Mouse (Mus musculus): ENCODE measurements at regions not wholly inside any gene's neighbourhood (a gene's known extent, or its start where the extent isn't known, plus 50 kb on each side); places are given as distances from the start of the nearest gene placed in this dataset.
A peak's percentile ranks its signal among the peaks of the same experiment; 100 is the strongest.

GRCm38 (mm10) chr4:5590531-5590930, 797.4 kb upstream of the Impad1 start:
- no peak overlapping the region for H3K9ac ChIP-seq (ENCODE audit: low read length)
- ATAC-seq (ENCODE audit: insufficient read depth, low FRiP score, low TSS enrichment) (no peak), DNase-seq (ENCODE audit: low spot score) (no peak)
- WGBS: 45% methylated on average over 4 of the region's 4 CpGs
- no peaks in the 10 kb centered on the region for H3K9me3 ChIP-seq (ENCODE audit: control insufficient read depth, low read length)
- H3K36me3 ChIP-seq (ENCODE audit: control insufficient read depth, insufficient read depth, low read length): no peaks in the 10 kb centered on the region
- no peaks in the 10 kb centered on the region for H3K4me1 ChIP-seq (ENCODE audit: control insufficient read depth, insufficient read depth, low read length)
- no peak overlapping the region for H3K27ac ChIP-seq (ENCODE audit: low read depth, low read length)
- H3K4me2 ChIP-seq (ENCODE audit: low read depth): no peak overlapping the region
- no peaks in the 10 kb centered on the region for H3K27me3 ChIP-seq (ENCODE audit: control insufficient read depth, insufficient read depth, low read length)
- no peak overlapping the region for H3K4me3 ChIP-seq (ENCODE audit: low read depth, low read length)

- Histone ChIP-seq H3K4me2 (ENCODE audit: low read depth) (no peak overlapping the region), H3K9me3 (ENCODE audit: control insufficient read depth, low read length) (no peaks in the 10 kb centered on the region), H3K36me3 (ENCODE audit: control insufficient read depth, insufficient read depth, low read length) (no peaks in the 10 kb centered on the region), H3K4me3 (ENCODE audit: low read depth, low read length) (no peak overlapping the region), H3K27me3 (ENCODE audit: control insufficient read depth, insufficient read depth, low read length) (no peaks in the 10 kb centered on the region), H3K4me1 (ENCODE audit: control insufficient read depth, insufficient read depth, low read length) (no peaks in the 10 kb centered on the region), H3K9ac (ENCODE audit: low read length) (no peak overlapping the region), H3K27ac (ENCODE audit: low read depth, low read length) (no peak overlapping the region)
- DNase-seq (ENCODE audit: low spot score): no peak
- WGBS: 94% methylated on average over 4 of the region's 4 CpGs
- ATAC-seq (ENCODE audit: insufficient read depth, low FRiP score, low TSS enrichment): no peak
These were observed 794.3 kb upstream of the Impad1 start for GRCm38 (mm10) chr4:5587465-5587864.

GRCm38 (mm10) chr4:5585205-5585604, 792.0 kb upstream of the Impad1 start:
- Histone ChIP-seq H3K9me3 (ENCODE audit: control insufficient read depth, low read length) (no peaks in the 10 kb centered on the region), H3K27me3 (ENCODE audit: control insufficient read depth, insufficient read depth, low read length) (no peaks in the 10 kb centered on the region), H3K4me3 (ENCODE audit: low read depth, low read length) (no peak overlapping the region), H3K27ac (ENCODE audit: low read depth, low read length) (no peak overlapping the region), H3K4me2 (ENCODE audit: low read depth) (no peak overlapping the region), H3K36me3 (ENCODE audit: control insufficient read depth, insufficient read depth, low read length) (no peaks in the 10 kb centered on the region), H3K4me1 (ENCODE audit: control insufficient read depth, insufficient read depth, low read length) (no peaks in the 10 kb centered on the region), H3K9ac (ENCODE audit: low read length) (no peak overlapping the region)
- 65% methylated on average over 4 of the region's 4 CpGs for WGBS
- DNase-seq (ENCODE audit: low spot score): no peak
- ATAC-seq (ENCODE audit: insufficient read depth, low FRiP score, low TSS enrichment): no peak

- H3K4me1 ChIP-seq (ENCODE audit: control insufficient read depth, insufficient read depth, low read length): no peaks in the 10 kb centered on the region
- no peak overlapping the region for H3K4me2 ChIP-seq (ENCODE audit: low read depth)
- H3K9ac ChIP-seq (ENCODE audit: low read length): no peak overlapping the region
- 68% methylated on average over 6 of the region's 6 CpGs for WGBS
- H3K9me3 ChIP-seq (ENCODE audit: control insufficient read depth, low read length): no peaks in the 10 kb centered on the region
- H3K27ac ChIP-seq (ENCODE audit: low read depth, low read length): no peak overlapping the region
- no peaks in the 10 kb centered on the region for H3K36me3 ChIP-seq (ENCODE audit: control insufficient read depth, insufficient read depth, low read length)
- no peak for DNase-seq (ENCODE audit: low spot score)
- ATAC-seq (ENCODE audit: insufficient read depth, low FRiP score, low TSS enrichment): no peak
- H3K4me3 ChIP-seq (ENCODE audit: low read depth, low read length): no peak overlapping the region
- no peaks in the 10 kb centered on the region for H3K27me3 ChIP-seq (ENCODE audit: control insufficient read depth, insufficient read depth, low read length)
These were observed 791.0 kb upstream of the Impad1 start for GRCm38 (mm10) chr4:5583989-5584677.

GRCm38 (mm10) chr4:5568076-5568475, 774.9 kb upstream of the Impad1 start:
- H3K4me1 ChIP-seq (ENCODE audit: control insufficient read depth, insufficient read depth, low read length): no peaks in the 10 kb centered on the region
- H3K9me3 ChIP-seq (ENCODE audit: control insufficient read depth, low read length): no peaks in the 10 kb centered on the region
- no peak overlapping the region for H3K4me3 ChIP-seq (ENCODE audit: low read depth, low read length)
- H3K27ac ChIP-seq (ENCODE audit: low read depth, low read length): no peak overlapping the region
- H3K36me3 ChIP-seq (ENCODE audit: control insufficient read depth, insufficient read depth, low read length): no peaks in the 10 kb centered on the region
- no peak overlapping the region for H3K4me2 ChIP-seq (ENCODE audit: low read depth)
- H3K27me3 ChIP-seq (ENCODE audit: control insufficient read depth, insufficient read depth, low read length): no peaks in the 10 kb centered on the region
- no peak for ATAC-seq (ENCODE audit: insufficient read depth, low FRiP score, low TSS enrichment)
- no peak overlapping the region for H3K9ac ChIP-seq (ENCODE audit: low read length)
- DNase-seq (ENCODE audit: low spot score): no peak

GRCm38 (mm10) chr4:5560001-5560657, 767.0 kb upstream of the Impad1 start:
- ATAC-seq (ENCODE audit: insufficient read depth, low FRiP score, low TSS enrichment) (no peak), DNase-seq (ENCODE audit: low spot score) (peak; percentile 12)
- H3K9me3 ChIP-seq (ENCODE audit: control insufficient read depth, low read length): no peaks in the 10 kb centered on the region
- no peaks in the 10 kb centered on the region for H3K4me1 ChIP-seq (ENCODE audit: control insufficient read depth, insufficient read depth, low read length)
- no peak overlapping the region for H3K9ac ChIP-seq (ENCODE audit: low read length)
- H3K36me3 ChIP-seq (ENCODE audit: control insufficient read depth, insufficient read depth, low read length): no peaks in the 10 kb centered on the region
- no peak overlapping the region for H3K4me3 ChIP-seq (ENCODE audit: low read depth, low read length)
- no peaks in the 10 kb centered on the region for H3K27me3 ChIP-seq (ENCODE audit: control insufficient read depth, insufficient read depth, low read length)
- WGBS: 76% methylated on average over 3 of the region's 3 CpGs
- H3K27ac ChIP-seq (ENCODE audit: low read depth, low read length): no peak overlapping the region
- no peak overlapping the region for H3K4me2 ChIP-seq (ENCODE audit: low read depth)

GRCm38 (mm10) chr4:5540155-5540554, 747.0 kb upstream of the Impad1 start:
- Histone ChIP-seq H3K4me3 (ENCODE audit: low read depth, low read length) (no peak overlapping the region), H3K4me2 (ENCODE audit: low read depth) (no peak overlapping the region), H3K27me3 (ENCODE audit: control insufficient read depth, insufficient read depth, low read length) (no peaks in the 10 kb centered on the region), H3K36me3 (ENCODE audit: control insufficient read depth, insufficient read depth, low read length) (no peaks in the 10 kb centered on the region), H3K9me3 (ENCODE audit: control insufficient read depth, low read length) (no peaks in the 10 kb centered on the region), H3K27ac (ENCODE audit: low read depth, low read length) (no peak overlapping the region), H3K9ac (ENCODE audit: low read length) (no peak overlapping the region), H3K4me1 (ENCODE audit: control insufficient read depth, insufficient read depth, low read length) (no peaks in the 10 kb centered on the region)
- DNase-seq (ENCODE audit: low spot score) (no peak), ATAC-seq (ENCODE audit: insufficient read depth, low FRiP score, low TSS enrichment) (no peak)
- 88% methylated on average over 3 of the region's 3 CpGs for WGBS

- no peak for ATAC-seq (ENCODE audit: insufficient read depth, low FRiP score, low TSS enrichment)
- Histone ChIP-seq H3K4me1 (ENCODE audit: control insufficient read depth, insufficient read depth, low read length) (no peaks in the 10 kb centered on the region), H3K27me3 (ENCODE audit: control insufficient read depth, insufficient read depth, low read length) (no peaks in the 10 kb centered on the region), H3K4me3 (ENCODE audit: low read depth, low read length) (no peak overlapping the region), H3K36me3 (ENCODE audit: control insufficient read depth, insufficient read depth, low read length) (no peaks in the 10 kb centered on the region), H3K9me3 (ENCODE audit: control insufficient read depth, low read length) (no peaks in the 10 kb centered on the region), H3K4me2 (ENCODE audit: low read depth) (no peak overlapping the region), H3K27ac (ENCODE audit: low read depth, low read length) (no peak overlapping the region), H3K9ac (ENCODE audit: low read length) (no peak overlapping the region)
- DNase-seq (ENCODE audit: low spot score): no peak
- WGBS: 65% methylated on average over 4 of the region's 4 CpGs
These were observed 737.3 kb upstream of the Impad1 start for GRCm38 (mm10) chr4:5530416-5530815.

GRCm38 (mm10) chr4:5518522-5518921, 725.4 kb upstream of the Impad1 start:
- no peaks in the 10 kb centered on the region for H3K4me1 ChIP-seq (ENCODE audit: control insufficient read depth, insufficient read depth, low read length)
- H3K27ac ChIP-seq (ENCODE audit: low read depth, low read length): no peak overlapping the region
- H3K27me3 ChIP-seq (ENCODE audit: control insufficient read depth, insufficient read depth, low read length): no peaks in the 10 kb centered on the region
- 88% methylated on average over 2 of the region's 2 CpGs for WGBS
- no peaks in the 10 kb centered on the region for H3K36me3 ChIP-seq (ENCODE audit: control insufficient read depth, insufficient read depth, low read length)
- no peaks in the 10 kb centered on the region for H3K9me3 ChIP-seq (ENCODE audit: control insufficient read depth, low read length)
- no peak overlapping the region for H3K4me2 ChIP-seq (ENCODE audit: low read depth)
- no peak overlapping the region for H3K9ac ChIP-seq (ENCODE audit: low read length)
- no peak for ATAC-seq (ENCODE audit: insufficient read depth, low FRiP score, low TSS enrichment)
- no peak overlapping the region for H3K4me3 ChIP-seq (ENCODE audit: low read depth, low read length)
- no peak for DNase-seq (ENCODE audit: low spot score)

Measured in neural tube, embryonic 11.5 days (tissue).